Mouse (Mus musculus): ENCODE measurements at regions not wholly inside any gene's neighbourhood (a gene's known extent, or its start where the extent isn't known, plus 50 kb on each side); places are given as distances from the start of the nearest gene placed in this dataset.

DNA sequence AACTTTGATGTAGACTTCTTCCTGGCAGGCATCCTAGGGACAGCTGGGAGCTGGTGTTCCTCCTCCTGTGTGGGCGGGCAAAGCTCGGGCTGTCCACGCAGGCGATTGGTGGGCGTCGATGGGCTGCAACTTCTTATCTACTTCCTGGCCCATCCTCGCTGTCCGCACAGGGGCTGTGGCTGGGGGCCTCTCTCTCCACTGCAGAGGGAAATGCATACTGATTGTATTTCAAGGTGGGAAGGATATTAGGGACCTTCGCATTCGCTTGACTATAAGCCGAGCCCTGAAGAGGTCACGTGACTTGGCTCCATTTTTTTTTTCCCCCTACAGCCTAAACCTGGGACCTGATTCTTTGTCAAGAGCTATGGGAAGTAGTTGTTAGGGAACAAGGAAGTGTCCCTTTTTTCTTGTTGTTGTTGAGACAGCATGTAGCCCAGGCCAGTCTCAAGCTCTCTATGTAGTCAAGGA, 164.4 kb upstream of the Ubr2 start:
- H3K9ac ChIP-seq (ENCODE audit: insufficient read depth, low read depth): no peak overlapping the region
- no peak overlapping the region for H3K4me2 ChIP-seq (ENCODE audit: insufficient read depth, low read depth, poor library complexity, severe bottlenecking)
- no peaks in the 10 kb centered on the region for H3K27me3 ChIP-seq (replicated peaks)
- H3K9me3 ChIP-seq (replicated peaks; ENCODE audit: low read length): no peaks in the 10 kb centered on the region
- no peak overlapping the region for H3K4me3 ChIP-seq (replicated peaks in 1 of 3; ENCODE audit: low read depth in 2 of 3, low read length in 2 of 3, poor library complexity in 1 of 3)
- in situ Hi-C loops (cut with MboI; ENCODE audit: low pct_ligation_motif_present, low pct_unique_long_range_greater_than_20kb, low sequenced_read_pairs): no loop called here
- H3K79me2 ChIP-seq (replicated peaks; ENCODE audit: control insufficient read depth, extremely low read depth, insufficient read depth, poor library complexity, severe bottlenecking): no peaks in the 10 kb centered on the region
- H3K36me3 ChIP-seq (replicated peaks in 1 of 2; ENCODE audit: control insufficient read depth in 1 of 2, insufficient read depth in 1 of 2, low read length in 1 of 2): peaks cover 0 to 11% of the 10 kb centered on the region in 2 experiments
- no peak for TF ChIP-seq RCOR1 (conservative IDR thresholded peaks at IDR 0.05; ENCODE audit: low read depth, low read length)
- TF ChIP-seq USF1 (IDR thresholded peaks at IDR 0.05; ENCODE audit: low read depth, low read length): no peak
- no peak for TF ChIP-seq NELFE (IDR thresholded peaks at IDR 0.05; ENCODE audit: low read depth, low read length)
- H3K4me1 ChIP-seq (ENCODE audit: control insufficient read depth in 1 of 2, insufficient read depth in 2 of 2): peaks cover 2 to 24% of the 10 kb centered on the region in 2 experiments
- DNase-seq (ENCODE audit: extremely low read depth): no peak
- no peak overlapping the region for H3K27ac ChIP-seq (ENCODE audit: insufficient read depth, low read depth)
- dilution Hi-C loops (cut with MboI; ENCODE audit: extremely low pct_ligation_motif_present, extremely low pct_unique_long_range_greater_than_20kb, low sequenced_read_pairs): no loop called here

DNA sequence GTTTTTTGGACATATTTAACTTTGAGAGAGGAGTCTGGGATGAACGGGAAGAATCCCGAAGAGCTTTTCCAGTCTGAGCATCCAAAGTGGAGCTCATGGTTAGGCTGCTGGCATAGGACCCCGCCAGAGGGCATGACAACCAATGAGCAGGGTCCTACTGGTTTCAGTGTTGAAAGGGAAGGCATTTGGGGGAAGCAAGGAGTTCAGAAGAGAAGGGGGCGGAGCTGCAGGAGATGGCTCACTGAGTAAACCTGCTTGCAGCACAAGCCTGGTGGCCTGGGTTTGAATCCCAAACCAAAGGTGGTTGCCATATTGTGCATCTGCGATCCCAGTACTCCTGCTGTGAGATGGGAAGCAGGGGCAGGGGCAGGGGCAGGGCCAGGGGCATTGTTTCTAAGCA, 161.4 kb upstream of the Ubr2 start:
- H3K4me1 ChIP-seq (ENCODE audit: control insufficient read depth in 1 of 2, insufficient read depth in 2 of 2): peaks cover 2 to 25% of the 10 kb centered on the region in 2 experiments

DNA sequence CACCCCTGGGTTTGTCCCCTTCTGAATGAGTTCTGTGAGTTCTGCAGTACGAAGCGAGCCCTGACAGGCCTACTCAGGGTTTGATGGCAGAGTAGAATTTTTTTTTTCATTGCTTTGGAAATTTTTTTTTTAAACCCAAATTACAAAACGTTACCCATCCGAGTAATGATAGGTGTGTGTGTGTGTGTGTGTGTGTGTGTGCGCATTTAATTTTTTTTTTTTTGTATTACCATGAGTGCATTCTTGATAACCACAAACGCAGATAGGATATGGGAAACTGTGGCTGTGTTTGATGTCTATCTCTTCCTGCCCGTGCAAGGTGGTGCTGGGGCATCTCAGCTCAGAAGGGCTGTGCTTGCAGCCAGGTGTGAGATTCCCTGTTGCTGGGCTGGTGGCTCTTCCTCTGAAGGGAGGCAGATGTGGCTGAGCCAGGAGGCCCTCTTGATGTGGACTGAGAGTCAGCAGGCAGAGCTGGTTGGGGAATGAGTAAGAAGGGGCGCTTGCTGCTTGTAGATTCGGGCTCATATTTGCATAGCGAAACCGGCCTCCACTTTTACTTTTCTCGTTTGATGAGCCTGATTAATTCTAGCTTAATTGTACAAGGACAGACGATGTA, 160.7 kb upstream of the Ubr2 start:
- DNase-seq (ENCODE audit: extremely low read depth): peak; percentile 91
- dilution Hi-C loops (cut with MboI; ENCODE audit: extremely low pct_ligation_motif_present, extremely low pct_unique_long_range_greater_than_20kb, low sequenced_read_pairs): no loop called here
- Histone ChIP-seq H3K27ac (ENCODE audit: insufficient read depth, low read depth) (no peak overlapping the region), H3K4me2 (ENCODE audit: insufficient read depth, low read depth, poor library complexity, severe bottlenecking) (no peak overlapping the region), H3K79me2 (replicated peaks; ENCODE audit: control insufficient read depth, extremely low read depth, insufficient read depth, poor library complexity, severe bottlenecking) (no peaks in the 10 kb centered on the region), H3K4me1 (ENCODE audit: control insufficient read depth in 1 of 2, insufficient read depth in 2 of 2) (peaks cover 2 to 25% of the 10 kb centered on the region in 2 experiments), H3K9ac (ENCODE audit: insufficient read depth, low read depth) (no peak overlapping the region), H3K36me3 (replicated peaks in 1 of 2; ENCODE audit: control insufficient read depth in 1 of 2, insufficient read depth in 1 of 2, low read length in 1 of 2) (peaks cover 0 to 20% of the 10 kb centered on the region in 2 experiments), H3K4me3 (replicated peaks in 1 of 3; ENCODE audit: low read depth in 2 of 3, low read length in 2 of 3, poor library complexity in 1 of 3) (no peak overlapping the region), H3K9me3 (replicated peaks; ENCODE audit: low read length) (no peaks in the 10 kb centered on the region), H3K27me3 (replicated peaks) (no peaks in the 10 kb centered on the region)
- in situ Hi-C loops (cut with MboI; ENCODE audit: low pct_ligation_motif_present, low pct_unique_long_range_greater_than_20kb, low sequenced_read_pairs): no loop called here
- no peak for TF ChIP-seq MXI1 (IDR thresholded peaks at IDR 0.05; ENCODE audit: low read depth, low read length)
- TF ChIP-seq EP300 (IDR thresholded peaks at IDR 0.05; ENCODE audit: low read length): peak; percentile 93
- no peak for TF ChIP-seq NELFE (IDR thresholded peaks at IDR 0.05; ENCODE audit: low read depth, low read length)
- TF ChIP-seq ZNF384 (IDR thresholded peaks at IDR 0.05; ENCODE audit: low read depth, low read length): peak; percentile 67
- TF ChIP-seq NRF1 (IDR thresholded peaks at IDR 0.05; ENCODE audit: low read depth, low read length): no peak
- peak; percentile 96 for TF ChIP-seq IRF4 (IDR thresholded peaks at IDR 0.05; ENCODE audit: low read depth, low read length)
- TF ChIP-seq PAX5 (IDR thresholded peaks at IDR 0.05; ENCODE audit: low read length): no peak
- TF ChIP-seq ZKSCAN1 (IDR thresholded peaks at IDR 0.05; ENCODE audit: borderline replicate concordance, low read depth, low read length): no peak
- peak; percentile 75 for TF ChIP-seq JUND (conservative IDR thresholded peaks at IDR 0.05; ENCODE audit: low read depth, low read length)
- no peak for TF ChIP-seq MYC (IDR thresholded peaks at IDR 0.05; ENCODE audit: low read depth, low read length)
- TF ChIP-seq HCFC1 (IDR thresholded peaks at IDR 0.05; ENCODE audit: low read depth, low read length): peak; percentile 30; the same call in 1 of the 2 replicates
- no peak for TF ChIP-seq CHD1 (IDR thresholded peaks at IDR 0.05; ENCODE audit: low read depth, low read length)
- TF ChIP-seq MEF2A (IDR thresholded peaks at IDR 0.05; ENCODE audit: borderline replicate concordance, low read depth, low read length): peak; percentile 69; the same call in 1 of the 2 replicates
- peak; percentile 84 for TF ChIP-seq BHLHE40 (IDR thresholded peaks at IDR 0.05; ENCODE audit: low read depth, low read length)
- peak; percentile 70 for TF ChIP-seq CHD2 (IDR thresholded peaks at IDR 0.05; ENCODE audit: low read length)
- TF ChIP-seq SMC3 (IDR thresholded peaks at IDR 0.05; ENCODE audit: low read depth, low read length): peak; percentile 33
- no peak for TF ChIP-seq ZMIZ1 (IDR thresholded peaks at IDR 0.05; ENCODE audit: low read depth, low read length)
- peak; percentile 70 for TF ChIP-seq MAFK (IDR thresholded peaks at IDR 0.05; ENCODE audit: insufficient replicate concordance, low read length)

More for the DNA sequence above, 161.4 kb upstream of the Ubr2 start:
- dilution Hi-C loops (cut with MboI; ENCODE audit: extremely low pct_ligation_motif_present, extremely low pct_unique_long_range_greater_than_20kb, low sequenced_read_pairs) (no loop called here), in situ Hi-C loops (cut with MboI; ENCODE audit: low pct_ligation_motif_present, low pct_unique_long_range_greater_than_20kb, low sequenced_read_pairs) (no loop called here)
- TF ChIP-seq ZC3H11A (IDR thresholded peaks at IDR 0.05; ENCODE audit: low read depth, low read length) (no peak), MAX (IDR thresholded peaks at IDR 0.05; ENCODE audit: low read length) (no peak), NRF1 (IDR thresholded peaks at IDR 0.05; ENCODE audit: low read depth, low read length) (no peak), BHLHE40 (IDR thresholded peaks at IDR 0.05; ENCODE audit: low read depth, low read length) (no peak), ZKSCAN1 (IDR thresholded peaks at IDR 0.05; ENCODE audit: borderline replicate concordance, low read depth, low read length) (no peak), MYC (IDR thresholded peaks at IDR 0.05; ENCODE audit: low read depth, low read length) (no peak), JUN (IDR thresholded peaks at IDR 0.05; ENCODE audit: insufficient read depth, low read depth, low read length) (no peak), USF2 (conservative IDR thresholded peaks at IDR 0.05; ENCODE audit: low read depth, low read length) (no peak), TCF12 (IDR thresholded peaks at IDR 0.05; ENCODE audit: low read depth, low read length) (no peak), KAT2A (IDR thresholded peaks at IDR 0.05; ENCODE audit: insufficient replicate concordance, low read length) (no peak), SIN3A (IDR thresholded peaks at IDR 0.05; ENCODE audit: low read length) (no peak), EP300 (IDR thresholded peaks at IDR 0.05; ENCODE audit: low read length) (no peak), MXI1 (IDR thresholded peaks at IDR 0.05; ENCODE audit: low read depth, low read length) (no peak), NELFE (IDR thresholded peaks at IDR 0.05; ENCODE audit: low read depth, low read length) (no peak), IRF4 (IDR thresholded peaks at IDR 0.05; ENCODE audit: low read depth, low read length) (no peak)
- no peaks in the 10 kb centered on the region for H3K9me3 ChIP-seq (replicated peaks; ENCODE audit: low read length)
- H3K79me2 ChIP-seq (replicated peaks; ENCODE audit: control insufficient read depth, extremely low read depth, insufficient read depth, poor library complexity, severe bottlenecking): no peaks in the 10 kb centered on the region
- peaks cover 0 to 20% of the 10 kb centered on the region in 2 experiments for H3K36me3 ChIP-seq (replicated peaks in 1 of 2; ENCODE audit: control insufficient read depth in 1 of 2, insufficient read depth in 1 of 2, low read length in 1 of 2)
- no peak overlapping the region for H3K9ac ChIP-seq (ENCODE audit: insufficient read depth, low read depth)
- no peak overlapping the region for H3K4me2 ChIP-seq (ENCODE audit: insufficient read depth, low read depth, poor library complexity, severe bottlenecking)
- H3K27ac ChIP-seq (ENCODE audit: insufficient read depth, low read depth): no peak overlapping the region
- H3K4me3 ChIP-seq (replicated peaks in 1 of 3; ENCODE audit: low read depth in 2 of 3, low read length in 2 of 3, poor library complexity in 1 of 3): no peak overlapping the region
- peak; percentile 47 for DNase-seq (ENCODE audit: extremely low read depth)
- no peaks in the 10 kb centered on the region for H3K27me3 ChIP-seq (replicated peaks)

Data from CH12.LX (cell line).